Mouse (Mus musculus) neural tube, embryonic 11.5 days (tissue): Measurements from ENCODE around the gene Cdk15. TPM values are rescaled to one million over a fixed set of nuclear protein-coding genes. Genes with fewer than 3 reads are reported as not detected.

ENCODE experiments used
- ATAC-seq: fragments of 200-750 bp; cut with Nextera tagmentation; 2 replicates; pipeline ENCODE4 v1.8.0; 2017; ENCODE audit warnings: moderate number of reproducible peaks, mild to moderate bottlenecking, moderate TSS enrichment, moderate library complexity; ENCODE audit not compliant: insufficient read depth, low FRiP score, low TSS enrichment
- DNase-seq: peaks from one replicate; pipeline ENCODE4 v3.0.0-alpha.2; 2015; ENCODE audit warnings: low spot score
- H3K27ac ChIP-seq: fragments of 300-500 bp; sonication (generic); 2 replicates; pipeline ENCODE4 v1.5.1; 2014; ENCODE audit warnings: low read depth, mild to moderate bottlenecking, low read length
- H3K27me3 ChIP-seq: fragments of 300-500 bp; sonication (generic); 2 replicates; pipeline ENCODE4 v1.6.1; 2014; ENCODE audit warnings: mild to moderate bottlenecking, low read length, mixed read lengths; ENCODE audit not compliant: control insufficient read depth, insufficient read depth
- H3K36me3 ChIP-seq: fragments of 300-500 bp; sonication (generic); 2 replicates; pipeline ENCODE4 v1.6.1; 2014; ENCODE audit warnings: mild to moderate bottlenecking, low read length, moderate library complexity, mixed read lengths; ENCODE audit not compliant: control insufficient read depth, insufficient read depth
- H3K4me1 ChIP-seq: fragments of 300-500 bp; sonication (generic); 2 replicates; pipeline ENCODE4 v1.6.1; 2014; ENCODE audit warnings: low read length, mixed read lengths; ENCODE audit not compliant: control insufficient read depth, insufficient read depth
- H3K4me2 ChIP-seq: fragments of 300-500 bp; sonication (generic); 2 replicates; pipeline ENCODE4 v1.6.1; 2014; ENCODE audit warnings: low read depth, mild to moderate bottlenecking, moderate library complexity
- H3K4me3 ChIP-seq: fragments of 300-500 bp; sonication (generic); 2 replicates; pipeline ENCODE4 v1.5.1; 2014; ENCODE audit warnings: low read depth, low read length
- H3K9ac ChIP-seq: fragments of 300-500 bp; sonication (generic); 2 replicates; pipeline ENCODE4 v1.6.1; 2014; ENCODE audit warnings: mild to moderate bottlenecking, low read length
- H3K9me3 ChIP-seq: fragments of 300-500 bp; sonication (generic); 2 replicates; pipeline ENCODE4 v1.6.1; 2016; ENCODE audit warnings: low read length; ENCODE audit not compliant: control insufficient read depth
- WGBS: fragments of 180-500 bp; shearing (Covaris S2); extraction: QIAGEN DNeasy Blood & Tissue Kit; methylation state at CpG from one replicate; pipeline ENCODE4 v1.1.7; 2014; 5-methylcytosine and 5-hydroxymethylcytosine counted together
- polyA plus RNA-seq: library from polyadenylated mRNA; unstranded; fragments of >200 nt; fragmentation: Nextera tagmentation; extraction: Ambion mirVana; gene quantifications from 2 replicates; pipeline ENCODE4 v1.2.1, GENCODE M21; 2014

Cdk15 gene
- polyA plus RNA-seq, 1 experiment from 2014 or later = 0.31 TPM

GRCm38 (mm10) chr1:59291652-59292051 lies 34.9 kb downstream of the Cdk15 start:
- no peak for DNase-seq
- Histone ChIP-seq H3K4me2 (no peak overlapping the region), H3K4me3 (no peak overlapping the region), H3K36me3 (no peaks in the 10 kb centered on the region), H3K9ac (no peak overlapping the region), H3K27me3 (no peaks in the 10 kb centered on the region), H3K9me3 (no peaks in the 10 kb centered on the region), H3K27ac (no peak overlapping the region), H3K4me1 (peaks cover 3% of the 10 kb centered on the region; the same call in 1 of the 2 replicates)
- 33% methylated on average over 2 of the region's 2 CpGs for WGBS
- ATAC-seq = no peak

GRCm38 (mm10) chr1:59295769-59296168 lies 39.1 kb downstream of the Cdk15 start:
- Histone ChIP-seq H3K27me3 (no peaks in the 10 kb centered on the region), H3K9me3 (no peaks in the 10 kb centered on the region)
- ATAC-seq = no peak

GRCm38 (mm10) chr1:59297167-59297566 lies 40.5 kb downstream of the Cdk15 start:
- Histone ChIP-seq H3K9ac (no peak overlapping the region), H3K9me3 (no peaks in the 10 kb centered on the region), H3K4me2 (no peak overlapping the region), H3K27me3 (no peaks in the 10 kb centered on the region), H3K4me3 (no peak overlapping the region), H3K4me1 (no peaks in the 10 kb centered on the region), H3K27ac (no peak overlapping the region), H3K36me3 (no peaks in the 10 kb centered on the region)
- WGBS = 72% methylated on average over 3 of the region's 3 CpGs
- DNase-seq = no peak
- ATAC-seq = no peak

More at GRCm38 (mm10) chr1:59295769-59296168, 39.1 kb downstream of the Cdk15 start:
- Histone ChIP-seq H3K4me1 (peaks cover 3% of the 10 kb centered on the region; the same call in 1 of the 2 replicates), H3K9ac (no peak overlapping the region), H3K4me2 (no peak overlapping the region), H3K27ac (no peak overlapping the region), H3K36me3 (no peaks in the 10 kb centered on the region), H3K4me3 (no peak overlapping the region)
- no peak for DNase-seq
- 81% methylated on average over 1 of the region's 1 CpGs for WGBS

- ATAC-seq = no peak
- 54% methylated on average over 9 of the region's 9 CpGs for WGBS
These were observed 41.9 kb downstream of the Cdk15 start for GRCm38 (mm10) chr1:59298491-59299090.

GRCm38 (mm10) chr1:59307310-59307709 lies 50.6 kb downstream of the Cdk15 start:
- 86% methylated on average over 5 of the region's 5 CpGs for WGBS
- DNase-seq (no peak), ATAC-seq (no peak)
- no peaks in the 10 kb centered on the region for H3K9me3 ChIP-seq
- H3K36me3 ChIP-seq = no peaks in the 10 kb centered on the region
- H3K4me3 ChIP-seq = no peak overlapping the region
- no peak overlapping the region for H3K27ac ChIP-seq
- H3K27me3 ChIP-seq = no peaks in the 10 kb centered on the region
- H3K4me1 ChIP-seq = peaks cover 1% of the 10 kb centered on the region; the same call in 1 of the 2 replicates
- no peak overlapping the region for H3K4me2 ChIP-seq
- no peak overlapping the region for H3K9ac ChIP-seq

More at GRCm38 (mm10) chr1:59298491-59299090, 41.9 kb downstream of the Cdk15 start:
- H3K27ac ChIP-seq = no peak overlapping the region
- no peak overlapping the region for H3K4me2 ChIP-seq
- H3K4me3 ChIP-seq = no peak overlapping the region
- H3K9me3 ChIP-seq = no peaks in the 10 kb centered on the region
- H3K36me3 ChIP-seq = no peaks in the 10 kb centered on the region
- no peaks in the 10 kb centered on the region for H3K4me1 ChIP-seq
- DNase-seq = no peak
- no peaks in the 10 kb centered on the region for H3K27me3 ChIP-seq
- no peak overlapping the region for H3K9ac ChIP-seq

- WGBS = 64% methylated on average over 5 of the region's 5 CpGs
- H3K27ac ChIP-seq = no peak overlapping the region
These were observed 54.7 kb downstream of the Cdk15 start for GRCm38 (mm10) chr1:59311292-59311885.

GRCm38 (mm10) chr1:59312187-59313153 lies 55.8 kb downstream of the Cdk15 start:
- no peaks in the 10 kb centered on the region for H3K9me3 ChIP-seq
- ATAC-seq (no peak), DNase-seq (no peak)
- peaks cover 18% of the 10 kb centered on the region for H3K4me1 ChIP-seq
- H3K9ac ChIP-seq = no peak overlapping the region
- no peak overlapping the region for H3K27ac ChIP-seq
- H3K27me3 ChIP-seq = no peaks in the 10 kb centered on the region
- WGBS = 68% methylated on average over 10 of the region's 10 CpGs
- H3K4me2 ChIP-seq = no peak overlapping the region
- no peaks in the 10 kb centered on the region for H3K36me3 ChIP-seq
- no peak overlapping the region for H3K4me3 ChIP-seq

More at GRCm38 (mm10) chr1:59311292-59311885, 54.7 kb downstream of the Cdk15 start:
- Histone ChIP-seq H3K27me3 (no peaks in the 10 kb centered on the region), H3K9ac (no peak overlapping the region), H3K4me2 (no peak overlapping the region), H3K9me3 (no peaks in the 10 kb centered on the region), H3K4me1 (peaks cover 18% of the 10 kb centered on the region), H3K36me3 (no peaks in the 10 kb centered on the region), H3K4me3 (no peak overlapping the region)
- DNase-seq (no peak), ATAC-seq (no peak)

GRCm38 (mm10) chr1:59313154-59313940 lies 56.6 kb downstream of the Cdk15 start:
- DNase-seq = no peak
- ATAC-seq = no peak
- H3K4me1 ChIP-seq = peaks cover 18% of the 10 kb centered on the region
- no peak overlapping the region for H3K9ac ChIP-seq
- no peaks in the 10 kb centered on the region for H3K27me3 ChIP-seq
- H3K36me3 ChIP-seq = no peaks in the 10 kb centered on the region
- H3K4me3 ChIP-seq = no peak overlapping the region
- no peak overlapping the region for H3K4me2 ChIP-seq
- 82% methylated on average over 8 of the region's 8 CpGs for WGBS
- no peaks in the 10 kb centered on the region for H3K9me3 ChIP-seq
- no peak overlapping the region for H3K27ac ChIP-seq
